Mouse (Mus musculus) lung, adult 2 months (tissue): ENCODE results near the gene Frat1. TPM values are rescaled to one million over a fixed set of nuclear protein-coding genes. Genes with fewer than 3 reads are reported as not detected.

Experiments
- DNase-seq: peaks from one replicate; pipeline ENCODE4 v3.0.0; 2022
- H3K4me1 ChIP-seq: fragments of 200-500 bp; 2 replicates; pipeline ENCODE4 v1.6.1; 2011; ENCODE audit warnings: low read length; ENCODE audit not compliant: control insufficient read depth, insufficient read depth
- H3K4me3 ChIP-seq: fragments of 200-500 bp; replicated peaks from 2 replicates; pipeline ENCODE3; 2011; ENCODE audit warnings: low read depth, mild to moderate bottlenecking, control low read depth, low read length; ENCODE audit errors: extremely low read depth
- CTCF ChIP-seq: fragments of 200-500 bp; IDR thresholded peaks from 2 replicates; pipeline ENCODE4 v1.5.1; 2011; ENCODE audit warnings: mild to moderate bottlenecking, low read length, control low read depth; ENCODE audit not compliant: insufficient read depth
- POLR2A ChIP-seq: fragments of 200-500 bp; IDR thresholded peaks from 2 replicates; pipeline ENCODE4 v1.6.1; 2011; ENCODE audit warnings: low read depth, mild to moderate bottlenecking, control low read depth, low read length, borderline replicate concordance; ENCODE audit errors: extremely low read depth
- WGBS: fragments of 180-500 bp; shearing (Covaris S2); methylation state at CpG from one replicate; pipeline ENCODE4 v1.1.7; 2018; 5-methylcytosine and 5-hydroxymethylcytosine counted together
- polyA plus RNA-seq: library from polyadenylated mRNA; depleted of rRNA; stranded (reverse); fragments of >200 nt; gene quantifications from 2 replicates; pipeline ENCODE4 v1.2.3, GENCODE M21; 2012

Frat1 gene
- polyA plus RNA-seq, 1 experiment, result 3.6 TPM

DNA sequence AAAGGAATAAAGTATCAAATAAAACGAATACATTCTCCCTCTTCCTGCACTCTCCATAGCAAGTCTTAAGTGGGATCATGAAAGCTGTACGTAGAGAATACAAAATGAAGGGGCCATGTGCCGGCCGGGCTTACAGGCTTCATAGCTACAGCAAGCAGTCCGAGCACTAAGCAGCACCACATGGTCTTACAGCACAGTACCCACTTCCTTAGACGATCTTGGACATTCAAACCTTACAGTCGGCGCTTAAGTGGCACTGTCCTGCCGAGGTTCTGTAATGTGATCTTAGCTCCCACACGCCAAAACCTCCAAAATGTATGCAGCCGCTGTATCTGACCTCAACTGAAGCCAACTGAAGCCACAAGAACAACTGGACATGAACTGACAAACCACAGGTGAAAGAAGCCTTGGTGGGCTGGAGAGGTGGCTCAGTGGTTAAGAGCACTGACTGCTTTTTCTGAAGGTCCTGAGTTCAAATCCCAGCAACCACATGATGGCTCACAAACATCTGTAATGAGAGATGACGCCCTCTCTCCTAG, 32.9 kb upstream of the Frat1 start:
- no peak for TF ChIP-seq CTCF
- no peak for TF ChIP-seq POLR2A
- no peak for DNase-seq
- 73% methylated on average over 12 of the region's 12 CpGs for WGBS
- H3K4me3 ChIP-seq, result no peak overlapping the region
- no peaks in the 10 kb centered on the region; the same call in 1 of the 2 replicates for H3K4me1 ChIP-seq

- TF ChIP-seq CTCF, result no peak
- TF ChIP-seq POLR2A, result no peak
- DNase-seq, result no peak
- 92% methylated on average over 6 of the region's 6 CpGs for WGBS
- H3K4me1 ChIP-seq, result no peaks in the 10 kb centered on the region; the same call in 1 of the 2 replicates
- no peak overlapping the region for H3K4me3 ChIP-seq
Observed at GRCm38 (mm10) chr19:41797536-41797935, 32.2 kb upstream of the Frat1 start.

GRCm38 (mm10) chr19:41800451-41800850, 29.3 kb upstream of the Frat1 start:
- H3K4me3 ChIP-seq, result no peak overlapping the region
- WGBS, result 47% methylated on average over 6 of the region's 6 CpGs
- no peak for DNase-seq
- TF ChIP-seq CTCF, result no peak
- no peak for TF ChIP-seq POLR2A
- no peaks in the 10 kb centered on the region for H3K4me1 ChIP-seq

- Histone ChIP-seq H3K4me3 (peak overlapping the region; percentile 92), H3K4me1 (no peaks in the 10 kb centered on the region)
- WGBS, result 2% methylated on average over 26 of the region's 26 CpGs
- no peak for DNase-seq
- TF ChIP-seq CTCF (no peak), POLR2A (no peak)
Observed at GRCm38 (mm10) chr19:41800986-41801741, 28.6 kb upstream of the Frat1 start.

GRCm38 (mm10) chr19:41801742-41802369, 27.9 kb upstream of the Frat1 start, which contains the start of gene Arhgap19:
TSS of gene Arhgap19 (minus strand) at chr19:41802047.
- TF ChIP-seq POLR2A (peak; percentile 57; the same call in 1 of the 2 replicates), CTCF (no peak)
- DNase-seq, result peak; percentile 88
- H3K4me3 ChIP-seq, result peak within 1 kb of the TSS; percentile 92
- no peaks in the 10 kb centered on the region for H3K4me1 ChIP-seq
- WGBS, result under 1% methylated on average over 48 of the region's 48 CpGs

DNA sequence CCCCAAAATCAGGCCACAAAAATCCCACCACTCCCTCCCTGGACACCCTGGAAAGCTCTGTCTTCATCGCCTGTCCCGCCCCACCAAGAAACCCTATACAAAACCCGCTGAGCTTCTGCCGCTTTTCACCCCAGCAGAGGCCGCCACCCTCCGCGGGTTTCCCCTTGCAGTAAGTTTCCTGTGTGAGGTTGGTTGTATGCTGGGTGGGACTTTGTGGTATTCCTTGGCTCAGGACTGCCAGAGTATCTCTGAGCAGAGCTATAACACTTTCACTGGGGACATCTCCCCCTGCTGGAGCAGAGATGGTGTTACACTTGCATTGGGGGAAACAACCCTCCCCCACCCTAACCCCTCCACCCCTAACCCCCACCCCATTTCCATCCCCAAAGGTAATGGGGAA, 26.4 kb upstream of the Frat1 start:
- no peak for DNase-seq
- no peak for TF ChIP-seq POLR2A
- TF ChIP-seq CTCF, result no peak
- Histone ChIP-seq H3K4me3 (no peak overlapping the region), H3K4me1 (no peaks in the 10 kb centered on the region)
- WGBS, result 42% methylated on average over 7 of the region's 7 CpGs

- WGBS, result 89% methylated on average over 4 of the region's 4 CpGs
- Histone ChIP-seq H3K4me1 (no peaks in the 10 kb centered on the region), H3K4me3 (no peak overlapping the region)
- no peak for DNase-seq
- TF ChIP-seq POLR2A (no peak), CTCF (no peak)
Observed at GRCm38 (mm10) chr19:41805831-41806230, 23.9 kb upstream of the Frat1 start.

DNA sequence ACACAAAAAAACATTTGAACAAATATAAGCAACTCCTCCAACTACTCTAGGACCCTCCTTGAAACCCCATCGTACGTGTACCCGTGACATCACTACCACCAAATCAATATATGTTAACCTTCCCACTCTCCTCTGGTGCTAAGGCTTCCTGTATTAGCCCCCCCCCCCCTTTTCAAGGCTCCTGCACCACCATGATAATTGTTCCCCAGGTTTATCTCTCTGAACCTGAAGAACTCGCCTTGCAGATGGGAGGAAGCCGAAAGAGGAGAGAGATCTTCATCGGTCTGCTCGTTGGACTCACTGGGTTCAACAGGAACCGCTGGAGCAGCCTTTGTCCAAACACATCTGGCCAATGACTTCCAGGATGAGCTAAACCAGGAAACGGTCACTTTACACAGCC, 22.3 kb upstream of the Frat1 start:
- Histone ChIP-seq H3K4me3 (no peak overlapping the region), H3K4me1 (no peaks in the 10 kb centered on the region)
- TF ChIP-seq CTCF, result no peak
- TF ChIP-seq POLR2A, result no peak
- 49% methylated on average over 9 of the region's 9 CpGs for WGBS
- no peak for DNase-seq

- WGBS, result 65% methylated on average over 8 of the region's 8 CpGs
- no peak overlapping the region for H3K4me3 ChIP-seq
Observed at GRCm38 (mm10) chr19:41808104-41808634, 21.6 kb upstream of the Frat1 start.

DNA sequence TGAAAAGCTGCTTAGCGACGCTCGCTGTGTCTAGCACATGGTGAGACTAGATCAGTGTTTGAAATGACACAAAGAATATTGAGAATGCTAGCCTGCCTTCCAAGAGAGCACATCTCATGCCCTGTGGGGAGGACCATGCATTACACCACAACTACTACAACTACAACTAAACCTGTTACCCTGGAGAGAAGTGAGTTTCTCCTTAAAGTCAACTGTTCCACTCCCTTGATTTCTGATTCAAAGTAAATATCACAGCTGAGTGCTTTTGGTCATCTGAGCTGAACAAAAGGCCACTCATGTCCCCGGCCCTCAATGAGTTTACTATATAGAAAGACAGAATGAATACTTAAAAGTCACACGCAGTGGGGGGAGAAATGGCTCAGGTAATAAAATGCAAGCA, 19.7 kb upstream of the Frat1 start:
- no peaks in the 10 kb centered on the region for H3K4me1 ChIP-seq
- WGBS, result 83% methylated on average over 5 of the region's 5 CpGs
- no peak for DNase-seq
- H3K4me3 ChIP-seq, result no peak overlapping the region
- TF ChIP-seq POLR2A (no peak), CTCF (no peak)

More at GRCm38 (mm10) chr19:41808104-41808634, 21.6 kb upstream of the Frat1 start:
- no peak for DNase-seq
- TF ChIP-seq POLR2A (no peak), CTCF (no peak)
- no peaks in the 10 kb centered on the region for H3K4me1 ChIP-seq
